Mouse (Mus musculus) megakaryocyte, embryonic 14.5 days (primary cell): Measurements from ENCODE around the gene Rbm38. TPM values are rescaled to one million over a fixed set of nuclear protein-coding genes. Genes with fewer than 3 reads are reported as not detected.
A peak's percentile ranks its signal among the peaks of the same experiment; 100 is the strongest.

Source experiments
- H3K27me3 ChIP-seq: replicated peaks from 2 replicates; pipeline ENCODE3; 2012; ENCODE audit warnings: inconsistent platforms
- H3K36me3 ChIP-seq: replicated peaks from 2 replicates; pipeline ENCODE3; 2012; ENCODE audit warnings: low read length, inconsistent platforms, mixed read lengths
- H3K4me1 ChIP-seq: 2 replicates; pipeline ENCODE4 v1.6.1; 2012; ENCODE audit warnings: inconsistent platforms
- H3K4me3 ChIP-seq: replicated peaks from 2 replicates; pipeline ENCODE3; 2012; ENCODE audit warnings: moderate library complexity, mild to moderate bottlenecking, inconsistent platforms
- H3K9me3 ChIP-seq: 2 replicates; pipeline ENCODE4 v1.6.1; 2012; ENCODE audit warnings: inconsistent platforms
- FLI1 ChIP-seq: IDR thresholded peaks from 2 replicates; pipeline ENCODE4 v1.6.1; 2012; ENCODE audit warnings: low read length, inconsistent platforms, mixed read lengths
- GATA1 ChIP-seq: IDR thresholded peaks from 3 replicates; pipeline ENCODE4 v1.6.1; 2012; ENCODE audit warnings: mixed read lengths, low read length, inconsistent platforms, borderline replicate concordance
- polyA plus RNA-seq: library from polyadenylated mRNA; stranded (reverse); fragments of >175 nt; gene quantifications from 2 replicates; pipeline ENCODE4 v1.2.3, GENCODE M21; 2012; ENCODE audit warnings: low replicate concordance; ENCODE audit not compliant: insufficient read depth

Gene Rbm38
- polyA plus RNA-seq, 1 experiment: 1,149 TPM

GRCm38 (mm10) chr2:173052881-173053280, 32.6 kb downstream of the Rbm38 start:
- Histone ChIP-seq H3K4me3 (no peak overlapping the region), H3K27me3 (no peaks in the 10 kb centered on the region), H3K4me1 (peaks cover 92% of the 10 kb centered on the region), H3K36me3 (peaks cover 36% of the 10 kb centered on the region), H3K9me3 (no peaks in the 10 kb centered on the region)
- TF ChIP-seq FLI1: no peak
- no peak for TF ChIP-seq GATA1

GRCm38 (mm10) chr2:173053846-173054245, 33.5 kb downstream of the Rbm38 start:
- H3K4me3 ChIP-seq: no peak overlapping the region
- no peaks in the 10 kb centered on the region for H3K9me3 ChIP-seq
- no peak for TF ChIP-seq GATA1
- no peak for TF ChIP-seq FLI1
- H3K4me1 ChIP-seq: peaks cover 91% of the 10 kb centered on the region
- no peaks in the 10 kb centered on the region for H3K27me3 ChIP-seq
- H3K36me3 ChIP-seq: peaks cover 28% of the 10 kb centered on the region

- peaks cover 8% of the 10 kb centered on the region for H3K36me3 ChIP-seq
- H3K4me1 ChIP-seq: peaks cover 82% of the 10 kb centered on the region
- TF ChIP-seq GATA1 (no peak), FLI1 (no peak)
- H3K4me3 ChIP-seq: peak overlapping the region; percentile 14
- no peaks in the 10 kb centered on the region for H3K27me3 ChIP-seq
- no peaks in the 10 kb centered on the region for H3K9me3 ChIP-seq
Measured at GRCm38 (mm10) chr2:173056303-173056881, 36.1 kb downstream of the Rbm38 start.

- peaks cover 7% of the 10 kb centered on the region for H3K36me3 ChIP-seq
- H3K27me3 ChIP-seq: no peaks in the 10 kb centered on the region
- no peak overlapping the region for H3K4me3 ChIP-seq
- H3K9me3 ChIP-seq: no peaks in the 10 kb centered on the region
- TF ChIP-seq GATA1: no peak
- no peak for TF ChIP-seq FLI1
- H3K4me1 ChIP-seq: peaks cover 85% of the 10 kb centered on the region
Measured at GRCm38 (mm10) chr2:173056882-173057315, 36.6 kb downstream of the Rbm38 start.

- Histone ChIP-seq H3K4me1 (peaks cover 90% of the 10 kb centered on the region), H3K4me3 (no peak overlapping the region), H3K27me3 (no peaks in the 10 kb centered on the region), H3K36me3 (peaks cover 2% of the 10 kb centered on the region), H3K9me3 (no peaks in the 10 kb centered on the region)
- TF ChIP-seq GATA1 (no peak), FLI1 (no peak)
Measured at GRCm38 (mm10) chr2:173057623-173058022, 37.3 kb downstream of the Rbm38 start.

GRCm38 (mm10) chr2:173058263-173058662, 38.0 kb downstream of the Rbm38 start:
- H3K36me3 ChIP-seq: no peaks in the 10 kb centered on the region
- H3K4me3 ChIP-seq: no peak overlapping the region
- H3K9me3 ChIP-seq: no peaks in the 10 kb centered on the region
- TF ChIP-seq FLI1 (no peak), GATA1 (no peak)
- no peaks in the 10 kb centered on the region for H3K27me3 ChIP-seq
- peaks cover 89% of the 10 kb centered on the region for H3K4me1 ChIP-seq

- Histone ChIP-seq H3K4me3 (no peak overlapping the region), H3K9me3 (peaks cover 8% of the 10 kb centered on the region), H3K4me1 (peaks cover 70% of the 10 kb centered on the region), H3K36me3 (peaks cover 2% of the 10 kb centered on the region), H3K27me3 (peaks cover 3% of the 10 kb centered on the region)
- TF ChIP-seq GATA1: no peak
- no peak for TF ChIP-seq FLI1
Measured at GRCm38 (mm10) chr2:173060450-173060849, 40.2 kb downstream of the Rbm38 start.

- no peak for TF ChIP-seq FLI1
- no peak for TF ChIP-seq GATA1
- peaks cover 12% of the 10 kb centered on the region for H3K9me3 ChIP-seq
- peak overlapping the region; percentile 83 for H3K4me3 ChIP-seq
- peaks cover 57% of the 10 kb centered on the region for H3K4me1 ChIP-seq
- peaks cover 3% of the 10 kb centered on the region for H3K27me3 ChIP-seq
- H3K36me3 ChIP-seq: peaks cover 2% of the 10 kb centered on the region
Measured at GRCm38 (mm10) chr2:173061443-173062351, 41.4 kb downstream of the Rbm38 start.

GRCm38 (mm10) chr2:173063219-173063618, 42.9 kb downstream of the Rbm38 start:
- H3K4me3 ChIP-seq: no peak overlapping the region
- H3K27me3 ChIP-seq: peaks cover 3% of the 10 kb centered on the region
- TF ChIP-seq FLI1: no peak
- TF ChIP-seq GATA1: no peak
- H3K9me3 ChIP-seq: peaks cover 25% of the 10 kb centered on the region
- H3K4me1 ChIP-seq: peaks cover 42% of the 10 kb centered on the region
- H3K36me3 ChIP-seq: peaks cover 2% of the 10 kb centered on the region

GRCm38 (mm10) chr2:173064864-173065263, 44.6 kb downstream of the Rbm38 start:
- TF ChIP-seq GATA1 (no peak), FLI1 (no peak)
- Histone ChIP-seq H3K27me3 (peaks cover 3% of the 10 kb centered on the region), H3K4me1 (peaks cover 35% of the 10 kb centered on the region), H3K36me3 (peaks cover 2% of the 10 kb centered on the region), H3K4me3 (no peak overlapping the region), H3K9me3 (peaks cover 31% of the 10 kb centered on the region)
